Mouse (Mus musculus): ENCODE data around the gene Olfr1410.

DNA sequence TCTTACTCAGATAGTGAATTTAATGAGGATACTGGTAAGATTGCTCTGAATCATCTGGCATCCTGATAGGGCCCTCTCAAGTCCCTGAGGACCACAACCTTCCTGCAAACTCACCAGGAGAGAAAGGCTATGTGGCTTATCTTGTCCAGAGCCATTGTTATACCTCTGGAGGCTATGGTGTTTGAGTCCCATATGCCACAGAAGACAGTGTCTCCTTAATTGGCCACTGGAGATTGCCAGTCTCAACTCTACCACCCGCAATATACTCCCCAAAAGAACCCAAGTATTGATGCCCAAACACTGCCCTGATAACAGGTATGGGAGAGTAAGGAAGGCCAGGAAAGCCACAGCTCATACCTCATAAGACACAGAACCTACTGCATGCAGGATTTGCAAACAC is at the start of gene Olfr1410:
- no peak for TF ChIP-seq CTCF (IDR thresholded peaks at IDR 0.05; ENCODE audit: low read depth)
- no peak for TF ChIP-seq EP300 (optimal IDR thresholded peaks at IDR 0.05)
